Mouse (Mus musculus): ENCODE measurements at regions not wholly inside any gene's neighbourhood (a gene's known extent, or its start where the extent isn't known, plus 50 kb on each side); places are given as distances from the start of the nearest gene placed in this dataset.

GRCm38 (mm10) chr1:190599622-190600021, 311.9 kb downstream of the Rps6kc1 start:
- no peak for TF ChIP-seq CTCF (IDR thresholded peaks at IDR 0.05; ENCODE audit: control insufficient read depth, insufficient read depth, insufficient replicate concordance, low read depth, low read length)
- TF ChIP-seq POLR2A (IDR thresholded peaks at IDR 0.05; ENCODE audit: control insufficient read depth, low read depth, low read length): no peak
